Mouse (Mus musculus): Measurements from ENCODE around the gene Cd82. TPM values are rescaled to one million over a fixed set of nuclear protein-coding genes. Genes with fewer than 3 reads are reported as not detected.

Cd82 gene
- total and polyA plus RNA-seq, 3 experiments: 177 to 294 (median 215) TPM

GRCm38 (mm10) chr2:93459208-93459920, 3.6 kb downstream of the Cd82 start:
- H3K4me2 ChIP-seq (ENCODE audit: insufficient read depth, low read depth, poor library complexity, severe bottlenecking): peak overlapping the region; percentile 86

GRCm38 (mm10) chr2:93458332-93459207, 4.4 kb downstream of the Cd82 start:
- H3K27ac ChIP-seq (ENCODE audit: insufficient read depth, low read depth): peak overlapping the region; percentile 76
- peak; percentile 23; the same call in 1 of the 2 replicates for TF ChIP-seq SIN3A (IDR thresholded peaks at IDR 0.05; ENCODE audit: low read length)
- TF ChIP-seq ETS1 (conservative IDR thresholded peaks at IDR 0.05; ENCODE audit: low read depth, low read length): peak; percentile 66
- TF ChIP-seq ZKSCAN1 (IDR thresholded peaks at IDR 0.05; ENCODE audit: borderline replicate concordance, low read depth, low read length): peak; percentile 93
- 0 out of 2 replicates have a peak, but pooled peaks have one; percentile 17 for TF ChIP-seq TCF12 (IDR thresholded peaks at IDR 0.05; ENCODE audit: low read depth, low read length)
- TF ChIP-seq TBP (conservative IDR thresholded peaks at IDR 0.05; ENCODE audit: low read depth, low read length): no peak
- H3K4me2 ChIP-seq (ENCODE audit: insufficient read depth, low read depth, poor library complexity, severe bottlenecking): peak overlapping the region; percentile 86
- no peak for DNase-seq (ENCODE audit: extremely low read depth)
- H3K9me3 ChIP-seq (replicated peaks; ENCODE audit: low read length): no peaks in the 10 kb centered on the region
- dilution Hi-C loops (cut with MboI; ENCODE audit: extremely low pct_ligation_motif_present, extremely low pct_unique_long_range_greater_than_20kb, low sequenced_read_pairs): no loop called here
- peak overlapping the region; percentile 65 for H3K9ac ChIP-seq (ENCODE audit: insufficient read depth, low read depth)
- in situ Hi-C loops (cut with MboI; ENCODE audit: low pct_ligation_motif_present, low pct_unique_long_range_greater_than_20kb, low sequenced_read_pairs): loop anchor here (5.0 kb wide), 1 partner anchor 36 kb away; no protein-coding TSS in a partner anchor
- peak overlapping the region; percentile 68 to 72 (median 70) for H3K4me3 ChIP-seq (replicated peaks in 1 of 3; ENCODE audit: low read depth in 2 of 3, low read length in 2 of 3, poor library complexity in 1 of 3)
- no peaks in the 10 kb centered on the region for H3K27me3 ChIP-seq (replicated peaks)
- peaks cover 74% of the 10 kb centered on the region for H3K79me2 ChIP-seq (replicated peaks; ENCODE audit: control insufficient read depth, extremely low read depth, insufficient read depth, poor library complexity, severe bottlenecking)
- H3K4me1 ChIP-seq (ENCODE audit: control insufficient read depth in 1 of 2, insufficient read depth in 2 of 2): peaks cover 42 to 79% of the 10 kb centered on the region in 2 experiments
- H3K36me3 ChIP-seq (replicated peaks in 1 of 2; ENCODE audit: control insufficient read depth in 1 of 2, insufficient read depth in 1 of 2, low read length in 1 of 2): peaks cover 27 to 53% of the 10 kb centered on the region in 2 experiments

More at GRCm38 (mm10) chr2:93459208-93459920, 3.6 kb downstream of the Cd82 start:
- no peaks in the 10 kb centered on the region for H3K27me3 ChIP-seq (replicated peaks)
- dilution Hi-C loops (cut with MboI; ENCODE audit: extremely low pct_ligation_motif_present, extremely low pct_unique_long_range_greater_than_20kb, low sequenced_read_pairs): no loop called here
- H3K4me3 ChIP-seq (replicated peaks in 1 of 3; ENCODE audit: low read depth in 2 of 3, low read length in 2 of 3, poor library complexity in 1 of 3): peak overlapping the region; percentile 68 to 72 (median 70)
- in situ Hi-C loops (cut with MboI; ENCODE audit: low pct_ligation_motif_present, low pct_unique_long_range_greater_than_20kb, low sequenced_read_pairs): loop anchor here (5.0 kb wide), 1 partner anchor 37 kb away; no protein-coding TSS in a partner anchor
- TF ChIP-seq IRF4 (IDR thresholded peaks at IDR 0.05; ENCODE audit: low read depth, low read length) (peak; percentile 20; the same call in 1 of the 2 replicates), SIN3A (IDR thresholded peaks at IDR 0.05; ENCODE audit: low read length) (peak; percentile 17), EP300 (IDR thresholded peaks at IDR 0.05; ENCODE audit: low read length) (peak; percentile 6; the same call in 1 of the 2 replicates), MEF2A (IDR thresholded peaks at IDR 0.05; ENCODE audit: borderline replicate concordance, low read depth, low read length) (0 out of 2 replicates have a peak, but pooled peaks have one; percentile 7), MAFK (IDR thresholded peaks at IDR 0.05; ENCODE audit: insufficient replicate concordance, low read length) (no peak), BHLHE40 (IDR thresholded peaks at IDR 0.05; ENCODE audit: low read depth, low read length) (peak; percentile 21), ELF1 (IDR thresholded peaks at IDR 0.05; ENCODE audit: low read depth, low read length) (peak; percentile 11; the same call in 1 of the 2 replicates), KAT2A (IDR thresholded peaks at IDR 0.05; ENCODE audit: insufficient replicate concordance, low read length) (0 out of 2 replicates have a peak, but pooled peaks have one; percentile 17), SMC3 (IDR thresholded peaks at IDR 0.05; ENCODE audit: low read depth, low read length) (no peak), RCOR1 (conservative IDR thresholded peaks at IDR 0.05; ENCODE audit: low read depth, low read length) (no peak)
- H3K27ac ChIP-seq (ENCODE audit: insufficient read depth, low read depth): peak overlapping the region; percentile 76
- peak overlapping the region; percentile 65 for H3K9ac ChIP-seq (ENCODE audit: insufficient read depth, low read depth)
- peaks cover 40 to 73% of the 10 kb centered on the region in 2 experiments for H3K4me1 ChIP-seq (ENCODE audit: control insufficient read depth in 1 of 2, insufficient read depth in 2 of 2)
- peaks cover 66% of the 10 kb centered on the region for H3K79me2 ChIP-seq (replicated peaks; ENCODE audit: control insufficient read depth, extremely low read depth, insufficient read depth, poor library complexity, severe bottlenecking)
- no peak for DNase-seq (ENCODE audit: extremely low read depth)
- H3K9me3 ChIP-seq (replicated peaks; ENCODE audit: low read length): no peaks in the 10 kb centered on the region
- H3K36me3 ChIP-seq (replicated peaks in 1 of 2; ENCODE audit: control insufficient read depth in 1 of 2, insufficient read depth in 1 of 2, low read length in 1 of 2): peaks cover 23 to 45% of the 10 kb centered on the region in 2 experiments
